Mouse (Mus musculus) cerebellum, adult 11 months (tissue): ENCODE measurements around the gene Stam2.
A peak's percentile ranks its signal among the peaks of the same experiment; 100 is the strongest.

Source experiments
- DNase-seq: peaks from one replicate; pipeline ENCODE4 v3.0.0; 2022

The Stam2 gene

GRCm38 (mm10) chr2:52742256-52743158, at the start of gene Stam2:
TSS of gene Stam2 (minus strand) at chr2:52742281.
- DNase-seq = peak; percentile 78

- no peak for DNase-seq
These were observed 43.1 kb upstream of the Stam2 start for GRCm38 (mm10) chr2:52785106-52785721.

- no peak for DNase-seq
These were observed 37.9 kb upstream of the Stam2 start for GRCm38 (mm10) chr2:52779987-52780386.

GRCm38 (mm10) chr2:52779381-52779780, 37.3 kb upstream of the Stam2 start:
- no peak for DNase-seq

- DNase-seq = no peak
These were observed 35.8 kb upstream of the Stam2 start for GRCm38 (mm10) chr2:52777839-52778238.

- no peak for DNase-seq
These were observed 32.3 kb upstream of the Stam2 start for GRCm38 (mm10) chr2:52774373-52774772.

GRCm38 (mm10) chr2:52772774-52773393, 30.8 kb upstream of the Stam2 start:
- no peak for DNase-seq

- DNase-seq = no peak
These were observed 23.0 kb upstream of the Stam2 start for GRCm38 (mm10) chr2:52765130-52765529.

GRCm38 (mm10) chr2:52763891-52764290, 21.8 kb upstream of the Stam2 start:
- DNase-seq = no peak

- peak; percentile 54 for DNase-seq
These were observed 21.1 kb upstream of the Stam2 start for GRCm38 (mm10) chr2:52763040-52763736.

- no peak for DNase-seq
These were observed 20.4 kb upstream of the Stam2 start for GRCm38 (mm10) chr2:52762529-52762928.

- peak; percentile 13 for DNase-seq
These were observed 16.5 kb upstream of the Stam2 start for GRCm38 (mm10) chr2:52758627-52759026.

- peak; percentile 14 for DNase-seq
These were observed 14.6 kb upstream of the Stam2 start for GRCm38 (mm10) chr2:52756691-52757090.

GRCm38 (mm10) chr2:52753573-52754317, 11.7 kb upstream of the Stam2 start:
- no peak for DNase-seq

- no peak for DNase-seq
These were observed 2.0 kb upstream of the Stam2 start for GRCm38 (mm10) chr2:52744099-52744498.

- peak; percentile 7 for DNase-seq
These were observed 313 bp downstream of the Stam2 start for GRCm38 (mm10) chr2:52741681-52742255.

GRCm38 (mm10) chr2:52740596-52740995, 1.5 kb downstream of the Stam2 start:
- no peak for DNase-seq

GRCm38 (mm10) chr2:52734504-52734903, 7.6 kb downstream of the Stam2 start:
- no peak for DNase-seq

- no peak for DNase-seq
These were observed 8.4 kb downstream of the Stam2 start for GRCm38 (mm10) chr2:52733659-52734058.

- no peak for DNase-seq
These were observed 9.5 kb downstream of the Stam2 start for GRCm38 (mm10) chr2:52732611-52733010.

GRCm38 (mm10) chr2:52732001-52732400, 10.1 kb downstream of the Stam2 start:
- DNase-seq = no peak

- DNase-seq = no peak
These were observed 11.2 kb downstream of the Stam2 start for GRCm38 (mm10) chr2:52730891-52731290.
